Mouse (Mus musculus) heart, adult 2 months (tissue): ENCODE results near the gene Fkbp2. TPM values are rescaled to one million over a fixed set of nuclear protein-coding genes. Genes with fewer than 3 reads are reported as not detected.
A peak's percentile ranks its signal among the peaks of the same experiment; 100 is the strongest.
"Not testable (repeated sequence)": the region's sequence is repeated elsewhere in the genome, so short reads cannot be mapped to it uniquely, and the experiment has no call there.

ENCODE experiments used
- DNase-seq, 2 experiments: peaks; one replicate each; pipeline ENCODE4 v3.0.0; 2021
- H3K27ac ChIP-seq: fragments of 200-600 bp; 2 replicates; pipeline ENCODE4 v1.8.1; 2022
- H3K27me3 ChIP-seq: fragments of 200-500 bp; 2 replicates; pipeline ENCODE4 v1.6.1; 2012; ENCODE audit warnings: mild to moderate bottlenecking, low read length, inconsistent platforms, mixed read lengths; ENCODE audit not compliant: control insufficient read depth, insufficient read depth
- H3K36me3 ChIP-seq: fragments of 200-500 bp; 2 replicates; pipeline ENCODE4 v1.6.1; 2012; ENCODE audit warnings: low read length, inconsistent platforms; ENCODE audit not compliant: control insufficient read depth, insufficient read depth
- H3K4me1 ChIP-seq: fragments of 200-500 bp; 2 replicates; pipeline ENCODE4 v1.6.1; 2011; ENCODE audit warnings: low read length; ENCODE audit not compliant: control insufficient read depth, insufficient read depth
- H3K4me3 ChIP-seq: fragments of 200-600 bp; 2 replicates; pipeline ENCODE4 v1.8.1; 2022
- H3K79me2 ChIP-seq: fragments of 200-500 bp; replicated peaks from 2 replicates; pipeline ENCODE4 v1.6.1; 2012; ENCODE audit warnings: mild to moderate bottlenecking, inconsistent platforms, low read length, moderate library complexity, mixed read lengths; ENCODE audit not compliant: control insufficient read depth, insufficient read depth
- H3K9ac ChIP-seq: fragments of 200-500 bp; 2 replicates; pipeline ENCODE4 v1.6.1; 2012; ENCODE audit warnings: low read depth, mild to moderate bottlenecking, control low read depth, inconsistent platforms, low read length, mixed read lengths
- CTCF ChIP-seq: fragments of 200-600 bp; IDR thresholded peaks from 2 replicates; pipeline ENCODE4 v1.8.1; 2022; ENCODE audit warnings: antibody characterized with exemption, mild to moderate bottlenecking, moderate library complexity
- EP300 ChIP-seq: fragments of 200-500 bp; IDR thresholded peaks from 2 replicates; pipeline ENCODE4 v1.6.1; 2011; ENCODE audit warnings: low read depth, low read length, control low read depth; ENCODE audit not compliant: insufficient read depth
- POLR2A ChIP-seq: fragments of 200-500 bp; IDR thresholded peaks from 2 replicates; pipeline ENCODE4 v1.6.1; 2011; ENCODE audit warnings: mild to moderate bottlenecking, low read depth, low read length, control low read depth; ENCODE audit not compliant: insufficient read depth
- WGBS: fragments of 180-500 bp; shearing (Covaris S2); methylation state at CpG from one replicate; pipeline ENCODE4 v1.1.7; 2018; 5-methylcytosine and 5-hydroxymethylcytosine counted together
- intact Hi-C: fragments of 180-260 bp; cut with DNase I; formaldehyde crosslinking; loops from one replicate; pipeline ENCODE4 v1.15.1; 2025
- polyA plus RNA-seq: library from polyadenylated mRNA; depleted of rRNA; stranded (reverse); fragments of >200 nt; gene quantifications from 2 replicates; pipeline ENCODE4 v1.2.3, GENCODE M21; 2012
- total RNA-seq, 2 experiments: library from RNA; stranded (reverse); gene quantifications; 2 replicates each; pipeline ENCODE4 v1.2.3; 2021

Gene Fkbp2
- total and polyA plus RNA-seq, 3 experiments: 21.1 to 24.7 (median 23.2) TPM

GRCm38 (mm10) chr19:6994002-6994401 is 13.7 kb upstream of the Fkbp2 start:
- Histone ChIP-seq H3K9ac (no peak overlapping the region), H3K4me1 (peaks cover 10% of the 10 kb centered on the region), H3K79me2 (no peaks in the 10 kb centered on the region), H3K27me3 (no peaks in the 10 kb centered on the region), H3K4me3 (no peak overlapping the region), H3K36me3 (no peaks in the 10 kb centered on the region), H3K27ac (no peak overlapping the region)
- no peak for TF ChIP-seq CTCF
- TF ChIP-seq EP300: no peak
- TF ChIP-seq POLR2A: no peak
- intact Hi-C loops: no loop called here
- 86% methylated on average over 8 of the region's 8 CpGs for WGBS
- DNase-seq: peak in 1 of 2 experiments; percentile 4

- no peaks in the 10 kb centered on the region for H3K79me2 ChIP-seq
- peak overlapping the region; percentile 61 for H3K27ac ChIP-seq
- no peaks in the 10 kb centered on the region for H3K36me3 ChIP-seq
- no peak for TF ChIP-seq CTCF
- TF ChIP-seq POLR2A: no peak
- no peak for TF ChIP-seq EP300
- H3K27me3 ChIP-seq: no peaks in the 10 kb centered on the region
- 60% methylated on average over 14 of the region's 14 CpGs for whole genome bisulfite sequencing
- H3K4me1 ChIP-seq: peaks cover 10% of the 10 kb centered on the region
- peak overlapping the region; percentile 87 for H3K4me3 ChIP-seq
- intact Hi-C loops: no loop called here
- peak in 1 of 2 experiments; percentile 3 for DNase-seq
- H3K9ac ChIP-seq: peak overlapping the region; percentile 22
Observed at GRCm38 (mm10) chr19:6993011-6993770, 12.9 kb upstream of the Fkbp2 start.

- WGBS: 2% methylated on average over 37 of the region's 37 CpGs
- TF ChIP-seq CTCF: peak; percentile 43
- TF ChIP-seq POLR2A: peak; percentile 74
- peak; percentile 67; the same call in 1 of the 2 replicates for TF ChIP-seq EP300
- intact Hi-C loops: no loop called here
Observed at GRCm38 (mm10) chr19:6992011-6992858, 11.9 kb upstream of the Fkbp2 start, which contains the start of gene Dnajc4. TSS of gene Dnajc4 (minus strand) at chr19:6992572.

GRCm38 (mm10) chr19:6991166-6991565 is 10.9 kb upstream of the Fkbp2 start:
- not testable (repeated sequence) for H3K36me3 ChIP-seq, H3K27me3 ChIP-seq, H3K9ac ChIP-seq, H3K4me3 ChIP-seq, H3K27ac ChIP-seq, H3K79me2 ChIP-seq
- DNase-seq: peak in 1 of 2 experiments; percentile 2
- H3K4me1 ChIP-seq: peaks cover 12% of the 10 kb centered on the region
- 92% methylated on average over 6 of the region's 6 CpGs for WGBS
- intact Hi-C loops: loop anchor here (1.0 kb wide), 1 partner anchor 10 kb away; no protein-coding TSS in a partner anchor

More at GRCm38 (mm10) chr19:6992011-6992858, 11.9 kb upstream of the Fkbp2 start, which contains the start of gene Dnajc4:
- no peaks in the 10 kb centered on the region for H3K79me2 ChIP-seq
- H3K27ac ChIP-seq: peak within 1 kb of the TSS; percentile 75
- no peaks in the 10 kb centered on the region for H3K27me3 ChIP-seq
- H3K4me3 ChIP-seq: peak within 1 kb of the TSS; percentile 87
- peaks cover 14% of the 10 kb centered on the region for H3K4me1 ChIP-seq
- no peaks in the 10 kb centered on the region for H3K36me3 ChIP-seq
- H3K9ac ChIP-seq: peak within 1 kb of the TSS; percentile 72
- DNase-seq: peak; percentile 93 to 97

GRCm38 (mm10) chr19:6990712-6991111 is 10.4 kb upstream of the Fkbp2 start:
- peaks cover 2% of the 10 kb centered on the region; the same call in 1 of the 2 replicates for H3K79me2 ChIP-seq
- TF ChIP-seq POLR2A (no peak), EP300 (no peak), CTCF (no peak)
- peaks cover 13% of the 10 kb centered on the region for H3K4me1 ChIP-seq
- H3K27ac ChIP-seq: no peak overlapping the region
- H3K27me3 ChIP-seq: no peaks in the 10 kb centered on the region
- peak in 1 of 2 experiments; percentile 2 for DNase-seq
- H3K36me3 ChIP-seq: no peaks in the 10 kb centered on the region
- intact Hi-C loops: loop anchor here (1.0 kb wide), 1 partner anchor 9 kb away; no protein-coding TSS in a partner anchor
- 92% methylated on average over 6 of the region's 6 CpGs for WGBS
- no peak overlapping the region for H3K4me3 ChIP-seq
- H3K9ac ChIP-seq: no peak overlapping the region

- Histone ChIP-seq H3K4me3 (no peak overlapping the region), H3K27ac (no peak overlapping the region), H3K79me2 (peaks cover 2% of the 10 kb centered on the region; the same call in 1 of the 2 replicates), H3K27me3 (no peaks in the 10 kb centered on the region), H3K9ac (no peak overlapping the region), H3K36me3 (no peaks in the 10 kb centered on the region), H3K4me1 (peaks cover 10% of the 10 kb centered on the region)
- 91% methylated on average over 8 of the region's 8 CpGs for WGBS
- intact Hi-C loops: no loop called here
- peak in 1 of 2 experiments; percentile 14 for DNase-seq
- TF ChIP-seq POLR2A (no peak), CTCF (no peak), EP300 (no peak)
Observed at GRCm38 (mm10) chr19:6989251-6989650, 8.9 kb upstream of the Fkbp2 start.
